8 mouse cellular contexts compared by ENCODE assay signal in genomic region chr5:8995966-8996685, GRCm38 (mm10). TPM values are rescaled to one million over a fixed set of nuclear protein-coding genes. Genes with fewer than 3 reads are reported as not detected.
A peak's percentile ranks its signal among the peaks of the same experiment; 100 is the strongest.
DNase-seq lines count a peak whose midpoint lies in the region; TF ChIP-seq lines count a peak whose summit lies in the region.

No protein-coding gene starts in this region.

- peaks cover 5 to 30% of the 10 kb centered on the region in 2 experiments; a peak in 3 of 4 replicates for H3K4me1 ChIP-seq in CH12.LX (ENCODE audit: control insufficient read depth in 1 of 2, insufficient read depth in 2 of 2)
- peaks cover 28% of the 10 kb centered on the region for H3K4me1 ChIP-seq in erythroblast, embryonic 14.5 days (ENCODE audit: control insufficient read depth)
- H3K4me1 ChIP-seq in midbrain, embryonic 10.5 days = peaks cover 39% of the 10 kb centered on the region

- no peaks in the 10 kb centered on the region for H3K27me3 ChIP-seq in CH12.LX (replicated peaks)
- H3K27me3 ChIP-seq in erythroblast, embryonic 14.5 days (ENCODE audit: control insufficient read depth) = no peaks in the 10 kb centered on the region
- H3K27me3 ChIP-seq in midbrain, embryonic 10.5 days (ENCODE audit: low read depth, poor library complexity, severe bottlenecking) = no peaks in the 10 kb centered on the region

- peak overlapping the region; percentile 70 to 99 (median 81) for H3K4me3 ChIP-seq in CH12.LX (replicated peaks in 1 of 3; ENCODE audit: low read depth in 2 of 3, low read length in 2 of 3, poor library complexity in 1 of 3)
- H3K4me3 ChIP-seq in erythroblast, embryonic 14.5 days (replicated peaks) = peak overlapping the region; percentile 71
- peak overlapping the region; percentile 78 for H3K4me3 ChIP-seq in midbrain, embryonic 10.5 days

- dilution Hi-C loops in CH12.LX (cut with MboI; ENCODE audit: extremely low pct_ligation_motif_present, extremely low pct_unique_long_range_greater_than_20kb, low sequenced_read_pairs) = no loop called here

- H3K4me2 ChIP-seq in CH12.LX (ENCODE audit: insufficient read depth, low read depth, poor library complexity, severe bottlenecking) = peak overlapping the region; percentile 74

- TF ChIP-seq POLR2A in CH12.LX (IDR thresholded peaks at IDR 0.05; ENCODE audit: low read depth, low read length) = no peak

- 25% methylated on average over 13 of the region's 13 CpGs for WGBS in midbrain, embryonic 10.5 days

- peak; percentile 15 for DNase-seq in embryo, embryonic 10.5 days (ENCODE audit: low spot score)
- DNase-seq in embryo, embryonic 9.5 days (ENCODE audit: extremely low spot score) = no peak
- no peak for DNase-seq in CH12.LX (ENCODE audit: extremely low read depth)
- DNase-seq in induced T-regulatory cell, adult 2 months (ENCODE audit: low read depth) = peak; percentile 50
- no peak for DNase-seq in midbrain, embryonic 10.5 days (ENCODE audit: low spot score)
- DNase-seq in urinary bladder, adult 2 months (ENCODE audit: low spot score) = no peak
- no peak for DNase-seq in left cerebral cortex, adult 11 months (ENCODE audit: low spot score)

- no peak for TF ChIP-seq RAD21 in CH12.LX (IDR thresholded peaks at IDR 0.05; ENCODE audit: low read depth, low read length)

- H3K27ac ChIP-seq in CH12.LX (ENCODE audit: insufficient read depth, low read depth) = no peak overlapping the region
- H3K27ac ChIP-seq in midbrain, embryonic 10.5 days (replicated peaks) = peak overlapping the region; percentile 94

- peaks cover 22 to 28% of the 10 kb centered on the region in 2 experiments for H3K36me3 ChIP-seq in CH12.LX (replicated peaks in 1 of 2; ENCODE audit: control insufficient read depth in 1 of 2, insufficient read depth in 1 of 2, low read length in 1 of 2)
- H3K36me3 ChIP-seq in erythroblast, embryonic 14.5 days (ENCODE audit: control insufficient read depth) = peaks cover 14% of the 10 kb centered on the region
- peaks cover 26% of the 10 kb centered on the region for H3K36me3 ChIP-seq in midbrain, embryonic 10.5 days

- in situ Hi-C loops in CH12.LX (cut with MboI; ENCODE audit: low pct_ligation_motif_present, low pct_unique_long_range_greater_than_20kb, low sequenced_read_pairs) = no loop called here

- TF ChIP-seq EP300 in CH12.LX (IDR thresholded peaks at IDR 0.05; ENCODE audit: low read length) = no peak

- no peaks in the 10 kb centered on the region for H3K9me3 ChIP-seq in CH12.LX (replicated peaks; ENCODE audit: low read length)
- H3K9me3 ChIP-seq in erythroblast, embryonic 14.5 days (ENCODE audit: control insufficient read depth, low read length) = no peaks in the 10 kb centered on the region
- no peaks in the 10 kb centered on the region for H3K9me3 ChIP-seq in midbrain, embryonic 10.5 days (replicated peaks)

- H3K9ac ChIP-seq in CH12.LX (ENCODE audit: insufficient read depth, low read depth) = peak overlapping the region; percentile 77

- peaks cover 14% of the 10 kb centered on the region for H3K79me2 ChIP-seq in CH12.LX (replicated peaks; ENCODE audit: control insufficient read depth, extremely low read depth, insufficient read depth, poor library complexity, severe bottlenecking)

- TF ChIP-seq CTCF in CH12.LX (conservative IDR thresholded peaks at IDR 0.05 in 1 of 2, IDR thresholded peaks at IDR 0.05 in 1 of 2; ENCODE audit: low read depth in 2 of 2, low read length in 2 of 2) = no peak

TF ChIP-seq in CH12.LX, 34 proteins besides CTCF, POLR2A, EP300 and RAD21:
- TF ChIP-seq SIN3A (IDR thresholded peaks at IDR 0.05; ENCODE audit: low read length) = peak; percentile 20
- no peak for TF ChIP-seq MAFK (IDR thresholded peaks at IDR 0.05; ENCODE audit: insufficient replicate concordance, low read length)
- peak; percentile 58; the same call in 1 of the 2 replicates for TF ChIP-seq ELF1 (IDR thresholded peaks at IDR 0.05; ENCODE audit: low read depth, low read length)
- TF ChIP-seq CHD1 (IDR thresholded peaks at IDR 0.05; ENCODE audit: low read depth, low read length) = 0 out of 2 replicates have a peak, but pooled peaks have one; percentile 30

RNA-seq across cellular contexts. Expression of gene Crot, which starts 1.0 kb away (rescaled TPM):
- total RNA-seq in CH12.LX (2012; rRNA removed) (12.4 and 13.4 TPM in 2 replicates), CH12.LX (2014; rRNA removed) (18.2 and 22.4 TPM in 2 replicates)
- polyA plus RNA-seq in CH12.LX (2012; ENCODE audit: insufficient read length, low read depth) = 12.0 and 13.5 TPM in 2 replicates
- 0.01 and 0.02 TPM in 2 replicates for polyA plus RNA-seq in erythroblast, embryonic 14.5 days (2012)
- 26.9 and 29.0 TPM in 2 replicates for polyA plus RNA-seq in midbrain, embryonic 10.5 days (2016; fragmentation: Nextera tagmentation; extraction: Ambion mirVana)
- polyA plus RNA-seq in urinary bladder, adult 2 months (2012; rRNA removed) = 39.8 and 44.8 TPM in 2 replicates

Comparison
In these comparisons a context has a peak if more than half of its experiments do, and no peak if none do; other contexts are left out.
1. DNase-seq: peak in embryo, embryonic 10.5 days (single experiment) and induced T-regulatory cell, adult 2 months (single experiment); none in embryo, embryonic 9.5 days (single experiment), CH12.LX (single experiment), midbrain, embryonic 10.5 days (single experiment), urinary bladder, adult 2 months (single experiment) and left cerebral cortex, adult 11 months (single experiment).
2. RNA of gene Crot, which starts 1.0 kb away (polyA plus RNA-seq): 39.8 to 44.8 TPM in urinary bladder, adult 2 months, 26.9 to 29.0 TPM in midbrain, embryonic 10.5 days and 12.0 to 13.5 TPM in CH12.LX; 0.01 to 0.02 TPM in erythroblast, embryonic 14.5 days; every median in the first group is over 10 times any median in the second.
3. Peak in every context shown above with its lines, with median percentiles within 50 percentile points of each other: H3K4me3 ChIP-seq.